Mouse (Mus musculus) ovary, adult 18-20 months (tissue): ENCODE measurements around the gene Fxyd7.

Experiments
- DNase-seq: peaks from one replicate; pipeline ENCODE4 v3.0.0; 2022; ENCODE audit warnings: low spot score, mixed read lengths

Gene Fxyd7

DNA sequence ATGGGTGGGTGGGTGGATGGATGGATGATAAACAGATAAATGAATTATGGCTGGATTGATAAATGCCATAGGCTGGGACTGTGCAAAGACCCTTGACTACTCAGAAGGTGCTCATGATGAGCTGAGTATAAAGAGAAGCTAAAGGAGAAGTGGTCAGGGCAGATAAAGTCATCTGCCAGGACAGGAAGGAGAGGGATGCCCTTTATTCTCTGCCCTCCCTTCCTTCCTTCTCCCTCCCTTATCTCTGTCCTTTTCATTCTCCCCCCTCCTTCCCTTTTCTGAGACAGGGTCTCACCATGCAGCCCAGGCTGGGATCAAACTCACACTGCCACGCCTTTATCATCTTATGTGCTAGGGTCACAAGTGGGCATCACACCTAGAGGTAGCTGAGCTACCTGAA, 43.5 kb downstream of the Fxyd7 start:
- no peak for DNase-seq

DNA sequence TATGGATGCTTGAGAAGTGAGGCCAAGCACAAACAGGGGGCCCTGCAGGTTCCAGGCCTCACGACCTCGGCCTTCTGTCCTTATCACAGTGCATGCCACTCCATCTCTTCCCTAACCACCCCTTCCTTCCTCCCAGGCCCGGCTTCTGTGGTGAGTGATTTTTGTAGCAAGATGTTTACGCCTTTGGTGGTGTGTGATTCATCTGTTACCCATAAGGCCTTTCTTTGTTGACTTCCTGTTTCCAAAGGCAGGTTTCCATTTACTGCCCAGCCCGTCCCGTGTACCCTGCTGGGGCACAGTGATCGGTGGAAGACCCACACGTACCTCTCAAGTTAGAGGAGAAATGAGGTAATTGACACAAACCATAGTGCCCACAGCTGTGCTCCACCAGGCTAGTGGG, 48.6 kb downstream of the Fxyd7 start:
- DNase-seq, result no peak

DNA sequence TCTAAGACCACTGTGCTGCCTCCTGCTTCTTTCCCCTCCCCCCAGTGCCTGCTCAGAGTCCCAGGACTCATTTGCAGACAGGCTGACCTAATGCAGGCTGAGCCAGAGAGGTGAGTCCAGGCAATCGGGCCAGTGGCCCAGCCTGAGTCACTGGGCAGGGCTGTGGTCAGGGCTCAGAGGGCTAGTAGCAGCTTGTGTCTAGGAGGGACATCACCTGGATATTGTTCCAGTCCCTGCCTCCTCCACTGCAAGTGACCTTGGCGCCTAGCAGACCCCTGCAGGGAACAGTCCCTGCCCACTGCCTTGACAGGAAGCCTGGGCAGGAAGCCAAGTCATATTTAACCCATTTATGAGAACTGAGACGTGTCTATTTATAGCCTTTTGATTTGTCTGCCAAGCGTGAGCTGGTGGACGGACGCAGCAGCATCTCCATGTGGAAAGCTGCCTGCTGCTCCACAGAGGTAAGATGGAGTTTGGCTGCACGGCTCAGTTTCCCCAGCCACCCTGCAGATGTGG, 50.7 kb downstream of the Fxyd7 start:
- peak; percentile 57 for DNase-seq

DNA sequence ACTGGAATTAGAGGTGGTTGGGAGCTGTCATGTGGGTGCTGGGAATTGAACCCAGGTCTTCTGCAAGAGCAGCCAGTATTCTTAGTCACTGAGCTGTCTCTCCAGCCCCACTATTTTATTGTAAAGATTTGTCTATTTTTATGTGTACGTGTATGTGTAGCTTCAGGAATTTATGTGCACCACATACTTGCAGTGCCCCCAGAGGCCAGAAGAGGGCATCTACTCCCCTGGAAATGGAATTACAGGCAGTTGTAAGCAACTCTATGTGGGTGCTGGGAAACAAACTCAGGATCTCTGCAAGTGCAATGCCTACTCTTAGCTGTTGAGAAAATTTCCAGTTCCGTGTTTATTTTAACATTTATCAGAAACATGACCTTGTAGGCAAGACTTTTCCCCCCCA, 54.8 kb downstream of the Fxyd7 start:
- no peak for DNase-seq

DNA sequence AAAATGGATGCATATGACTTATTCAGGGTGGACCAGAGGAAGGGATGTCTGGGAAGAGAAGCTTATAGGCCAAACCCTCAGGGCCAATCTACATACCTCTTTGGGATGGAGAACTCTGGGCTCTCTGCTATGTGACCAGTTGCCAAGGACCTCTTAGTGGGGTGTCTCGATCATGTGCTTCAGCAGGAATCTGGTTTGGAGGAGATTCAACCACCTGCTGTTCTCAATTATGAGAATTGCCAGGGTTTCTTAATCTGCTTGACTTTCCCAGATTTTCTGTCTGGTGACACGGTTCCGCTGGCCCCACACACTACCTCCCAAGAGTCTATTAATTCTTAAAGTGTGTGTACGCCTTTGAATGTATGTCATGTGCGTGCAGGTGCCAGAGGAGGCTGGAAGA, 57.3 kb downstream of the Fxyd7 start:
- no peak for DNase-seq
